Mouse (Mus musculus) liver, embryonic 14.5 days (tissue): ENCODE measurements around the gene Mtf2. TPM values are rescaled to one million over a fixed set of nuclear protein-coding genes. Genes with fewer than 3 reads are reported as not detected.
A peak's percentile ranks its signal among the peaks of the same experiment; 100 is the strongest.

ENCODE experiments used
- ATAC-seq: fragments of 200-750 bp; cut with Nextera tagmentation; 2 replicates; pipeline ENCODE4 v1.8.0; 2017; ENCODE audit warnings: moderate number of reproducible peaks, mild to moderate bottlenecking, moderate library complexity; ENCODE audit not compliant: insufficient read depth
- DNase-seq, 3 experiments: peaks; one replicate each; pipeline ENCODE4 v3.0.0-alpha.2; 2012 to 2013; ENCODE audit warnings: low read depth in 3 of 3, low spot score in 3 of 3
- H3K27ac ChIP-seq: fragments of 300-500 bp; sonication (generic); 2 replicates; pipeline ENCODE4 v1.5.1; 2014; ENCODE audit warnings: moderate library complexity, mild to moderate bottlenecking, control low read depth, inconsistent platforms
- H3K27me3 ChIP-seq: fragments of 300-500 bp; sonication (generic); 2 replicates; pipeline ENCODE4 v1.6.1; 2014; ENCODE audit warnings: mild to moderate bottlenecking, low read length, moderate library complexity; ENCODE audit not compliant: control insufficient read depth, insufficient read depth
- H3K36me3 ChIP-seq: fragments of 300-500 bp; sonication (generic); replicated peaks from 2 replicates; pipeline ENCODE4 v1.6.1; 2014; ENCODE audit warnings: low read depth; ENCODE audit not compliant: control insufficient read depth, insufficient read depth
- H3K4me1 ChIP-seq, 2 experiments: fragments of 200-500 bp in 1 of 2; fragments of 300-500 bp in 1 of 2; sonication (generic) in 1 of 2; replicated peaks; 2 replicates each; pipeline ENCODE4 v1.6.1; 2012 to 2014; ENCODE audit warnings: antibody characterized with exemption in 1 of 2, inconsistent platforms in 1 of 2, low read length in 1 of 2; ENCODE audit not compliant: control insufficient read depth in 2 of 2, insufficient read depth in 2 of 2
- H3K4me2 ChIP-seq: fragments of 300-500 bp; sonication (generic); 2 replicates; pipeline ENCODE4 v1.6.1; 2014; ENCODE audit warnings: low read depth, mild to moderate bottlenecking, control low read depth, moderate library complexity
- H3K4me3 ChIP-seq, 2 experiments: fragments of 200-500 bp in 1 of 2; fragments of 300-500 bp in 1 of 2; sonication (generic) in 1 of 2; 2 replicates each; pipeline ENCODE4 v1.5.1; 2012 to 2014; ENCODE audit warnings: low read depth in 2 of 2, low read length in 2 of 2, mild to moderate bottlenecking in 2 of 2, control low read depth in 1 of 2, inconsistent platforms in 1 of 2, moderate library complexity in 1 of 2; ENCODE audit not compliant: insufficient read depth in 1 of 2
- H3K9ac ChIP-seq: fragments of 300-500 bp; sonication (generic); replicated peaks from 2 replicates; pipeline ENCODE4 v1.6.1; 2014; ENCODE audit warnings: mild to moderate bottlenecking, control low read depth, moderate library complexity
- H3K9me3 ChIP-seq: fragments of 300-500 bp; sonication (generic); 2 replicates; pipeline ENCODE4 v1.6.1; 2016; ENCODE audit warnings: low read length, mixed read lengths; ENCODE audit not compliant: control insufficient read depth
- CTCF ChIP-seq: IDR thresholded peaks from 2 replicates; pipeline ENCODE4 v1.5.1; 2016; ENCODE audit warnings: antibody characterized with exemption, low read depth, control low read depth
- EP300 ChIP-seq: IDR thresholded peaks from 2 replicates; pipeline ENCODE4 v1.6.1; 2016; ENCODE audit warnings: antibody characterized with exemption, low read depth
- WGBS: fragments of 180-500 bp; shearing (Covaris S2); extraction: QIAGEN DNeasy Blood & Tissue Kit; methylation state at CpG from one replicate; pipeline ENCODE4 v1.1.7; 2014; ENCODE audit not compliant: insufficient replicate concordance; 5-methylcytosine and 5-hydroxymethylcytosine counted together
- polyA plus RNA-seq, 2 experiments: library from polyadenylated mRNA; depleted of rRNA in 1 of 2; stranded (reverse) in 1 of 2; unstranded in 1 of 2; fragments of >200 nt; fragmentation: Nextera tagmentation in 1 of 2; extraction: Ambion mirVana in 1 of 2; gene quantifications; 2 replicates each; pipeline versions ENCODE4 v1.2.1 to v1.2.3; 2012 to 2014

Gene Mtf2
- polyA plus RNA-seq (2012; rRNA removed): 7.4 and 14.6 TPM in 2 replicates
- 32.2 and 38.6 TPM in 2 replicates for polyA plus RNA-seq (2014; fragmentation: Nextera tagmentation; extraction: Ambion mirVana)

DNA sequence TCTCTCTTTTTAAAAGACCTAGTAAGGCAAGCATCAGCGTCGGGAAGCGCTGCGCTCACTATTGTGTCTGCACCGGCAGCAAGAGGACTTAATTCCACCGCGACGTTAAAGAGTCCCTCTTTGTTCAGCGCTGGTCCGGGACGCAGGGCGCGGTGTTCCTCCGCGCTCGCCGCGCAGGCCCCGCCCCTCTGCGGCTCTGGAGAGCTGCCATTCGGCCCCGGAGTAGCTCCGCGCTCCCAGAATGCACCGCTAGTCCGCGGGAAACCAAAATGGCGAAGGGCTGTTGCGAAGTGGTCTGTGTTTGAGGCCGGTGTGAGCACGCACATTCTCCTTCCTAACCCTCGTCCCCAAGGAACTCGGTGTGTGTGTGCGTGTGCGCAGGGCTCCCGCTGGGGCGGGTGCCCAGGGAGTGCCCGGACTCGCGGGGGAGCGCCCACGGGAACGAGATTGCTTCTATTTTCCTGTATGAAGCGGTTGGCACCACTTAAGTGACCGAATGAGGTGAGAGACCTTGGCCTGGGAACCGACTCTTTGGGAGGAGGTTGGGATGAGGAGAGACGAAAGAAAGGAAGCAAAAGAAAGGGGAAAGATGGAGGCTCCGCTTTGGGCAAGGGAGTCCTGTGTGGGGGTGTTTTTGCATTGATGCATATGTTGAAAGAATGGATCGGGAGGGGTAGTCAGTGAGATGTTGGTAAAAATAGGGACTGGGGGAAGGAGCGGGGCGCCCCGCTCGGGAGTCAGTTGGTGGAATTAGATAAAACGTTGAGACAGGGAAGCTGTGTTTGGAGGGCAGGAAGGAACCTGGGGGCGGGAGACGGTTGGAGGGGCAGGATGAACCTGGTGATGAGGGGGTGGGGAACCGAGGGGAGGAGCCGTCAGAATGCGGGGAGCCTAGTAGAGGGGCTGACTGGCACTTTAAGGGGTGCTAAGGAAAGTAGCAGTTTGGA is at the start of gene Mtf2:
Gene Mtf2, plus strand, starts transcription at position 210 of the 947 bp plus-strand sequence.
- peak within 1 kb of the TSS; percentile 93 for H3K4me2 ChIP-seq
- H3K27me3 ChIP-seq: no peaks in the 10 kb centered on the region
- H3K36me3 ChIP-seq: no peaks in the 10 kb centered on the region; the same call in 1 of the 2 replicates
- under 1% methylated on average over 59 of the region's 59 CpGs for WGBS
- ATAC-seq (peak; percentile 98), DNase-seq (peak; percentile 90 to 94 (median 91))
- H3K9ac ChIP-seq: peak within 1 kb of the TSS; percentile 97
- H3K4me3 ChIP-seq: peak within 1 kb of the TSS; percentile 86 to 96
- no peak; the same call in 1 of the 2 replicates for TF ChIP-seq EP300
- TF ChIP-seq CTCF: peak; percentile 34; the same call in 1 of the 2 replicates
- H3K27ac ChIP-seq: peak within 1 kb of the TSS; percentile 74
- H3K4me1 ChIP-seq: peaks cover 0 to 5% of the 10 kb centered on the region in 2 experiments; a peak in 1 of 4 replicates
- no peaks in the 10 kb centered on the region for H3K9me3 ChIP-seq

GRCm38 (mm10) chr5:108017232-108017631 is 48.2 kb upstream of the Mtf2 start:
- Histone ChIP-seq H3K27ac (no peak overlapping the region), H3K4me3 (no peak overlapping the region), H3K9me3 (no peaks in the 10 kb centered on the region), H3K4me2 (no peak overlapping the region), H3K36me3 (no peaks in the 10 kb centered on the region), H3K27me3 (no peaks in the 10 kb centered on the region), H3K9ac (no peak overlapping the region), H3K4me1 (no peaks in the 10 kb centered on the region)
- ATAC-seq (no peak), DNase-seq (no peak)
- TF ChIP-seq CTCF (no peak), EP300 (no peak)
- WGBS: 81% methylated on average over 2 of the region's 2 CpGs

DNA sequence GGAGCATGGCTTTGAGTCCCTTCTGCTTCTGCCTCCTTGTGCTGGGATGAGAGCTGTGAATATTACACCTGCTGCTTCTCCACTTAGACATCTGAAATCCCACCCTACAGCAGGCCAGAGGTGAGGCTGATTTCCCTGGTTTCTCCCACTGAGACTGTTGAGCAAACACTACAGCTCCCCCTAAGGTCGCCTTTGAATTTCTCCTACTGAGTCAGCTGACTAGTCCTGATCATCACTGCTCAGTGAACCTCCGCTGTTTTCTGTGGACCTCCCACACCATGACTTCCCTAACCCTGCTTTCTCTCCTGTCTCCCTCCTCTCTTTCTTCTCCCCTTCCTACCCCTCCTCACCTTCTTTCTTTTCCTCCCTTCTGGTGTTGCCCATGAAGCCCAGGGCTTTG is 46.1 kb upstream of the Mtf2 start:
- no peak overlapping the region for H3K4me2 ChIP-seq
- TF ChIP-seq CTCF: peak; percentile 28; the same call in 1 of the 2 replicates
- TF ChIP-seq EP300: no peak
- H3K27ac ChIP-seq: no peak overlapping the region
- DNase-seq (no peak), ATAC-seq (no peak)
- H3K27me3 ChIP-seq: no peaks in the 10 kb centered on the region
- no peaks in the 10 kb centered on the region for H3K36me3 ChIP-seq
- 17% methylated on average over 2 of the region's 2 CpGs for WGBS
- H3K4me3 ChIP-seq: no peak overlapping the region
- no peaks in the 10 kb centered on the region for H3K9me3 ChIP-seq
- no peaks in the 10 kb centered on the region for H3K4me1 ChIP-seq
- H3K9ac ChIP-seq: no peak overlapping the region

DNA sequence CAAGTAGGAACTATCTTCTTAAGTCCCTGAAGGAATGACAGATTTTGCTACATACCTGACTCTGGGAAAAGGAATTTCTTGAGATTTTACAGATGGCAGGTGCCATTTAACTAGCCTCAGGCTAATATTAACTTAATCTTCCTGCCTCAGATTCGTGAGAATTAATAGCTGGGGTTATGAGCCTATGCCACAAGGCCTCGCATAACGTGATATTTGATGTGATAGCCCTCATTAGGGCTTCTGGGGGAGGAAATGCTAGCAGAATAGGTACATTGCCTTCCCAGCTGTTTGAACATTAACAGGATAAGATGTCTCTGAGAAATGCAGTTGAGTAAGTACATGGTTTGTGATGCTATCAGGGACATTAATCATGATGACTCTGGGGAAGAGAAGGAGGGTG is 44.1 kb upstream of the Mtf2 start:
- no peak for TF ChIP-seq EP300
- no peak for TF ChIP-seq CTCF
- no peak overlapping the region for H3K4me2 ChIP-seq
- WGBS: 58% methylated on average over 3 of the region's 3 CpGs
- H3K27ac ChIP-seq: no peak overlapping the region
- H3K4me1 ChIP-seq: no peaks in the 10 kb centered on the region
- no peaks in the 10 kb centered on the region for H3K9me3 ChIP-seq
- H3K9ac ChIP-seq: no peak overlapping the region
- H3K27me3 ChIP-seq: no peaks in the 10 kb centered on the region
- H3K36me3 ChIP-seq: no peaks in the 10 kb centered on the region
- H3K4me3 ChIP-seq: no peak overlapping the region
- no peak for ATAC-seq
- DNase-seq: no peak

DNA sequence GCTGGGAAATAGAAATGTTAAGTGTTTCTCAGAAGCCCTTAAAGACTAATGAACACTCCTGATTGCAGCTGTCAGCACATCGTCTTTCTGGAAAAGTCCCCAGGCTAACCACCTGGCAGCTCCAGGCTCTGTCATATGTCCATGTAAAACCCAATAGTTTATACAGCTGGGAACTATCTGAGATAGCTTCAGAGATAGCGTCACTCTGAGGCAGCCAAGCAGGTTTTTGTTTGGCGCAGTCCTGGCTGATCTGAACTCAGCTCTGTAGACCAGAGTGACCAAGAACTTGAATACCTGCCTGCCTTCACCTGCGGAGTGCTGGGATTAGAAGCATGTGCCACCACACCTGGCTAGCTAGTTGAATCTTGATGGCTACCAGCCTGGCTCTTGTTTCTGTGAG is 37.2 kb upstream of the Mtf2 start:
- ATAC-seq: no peak

More for the DNA sequence above, 37.2 kb upstream of the Mtf2 start:
- H3K27ac ChIP-seq: no peak overlapping the region
- no peaks in the 10 kb centered on the region for H3K9me3 ChIP-seq
- H3K27me3 ChIP-seq: no peaks in the 10 kb centered on the region
- H3K9ac ChIP-seq: no peak overlapping the region
- H3K36me3 ChIP-seq: no peaks in the 10 kb centered on the region
- H3K4me3 ChIP-seq: no peak overlapping the region
- peaks cover 16 to 26% of the 10 kb centered on the region in 2 experiments for H3K4me1 ChIP-seq
- TF ChIP-seq CTCF: no peak
- TF ChIP-seq EP300: no peak
- no peak for DNase-seq
- WGBS: 81% methylated on average over 4 of the region's 4 CpGs
- no peak overlapping the region for H3K4me2 ChIP-seq
